Comparison of ENCODE assay signal across 8 mouse cellular contexts in the genomic region with DNA sequence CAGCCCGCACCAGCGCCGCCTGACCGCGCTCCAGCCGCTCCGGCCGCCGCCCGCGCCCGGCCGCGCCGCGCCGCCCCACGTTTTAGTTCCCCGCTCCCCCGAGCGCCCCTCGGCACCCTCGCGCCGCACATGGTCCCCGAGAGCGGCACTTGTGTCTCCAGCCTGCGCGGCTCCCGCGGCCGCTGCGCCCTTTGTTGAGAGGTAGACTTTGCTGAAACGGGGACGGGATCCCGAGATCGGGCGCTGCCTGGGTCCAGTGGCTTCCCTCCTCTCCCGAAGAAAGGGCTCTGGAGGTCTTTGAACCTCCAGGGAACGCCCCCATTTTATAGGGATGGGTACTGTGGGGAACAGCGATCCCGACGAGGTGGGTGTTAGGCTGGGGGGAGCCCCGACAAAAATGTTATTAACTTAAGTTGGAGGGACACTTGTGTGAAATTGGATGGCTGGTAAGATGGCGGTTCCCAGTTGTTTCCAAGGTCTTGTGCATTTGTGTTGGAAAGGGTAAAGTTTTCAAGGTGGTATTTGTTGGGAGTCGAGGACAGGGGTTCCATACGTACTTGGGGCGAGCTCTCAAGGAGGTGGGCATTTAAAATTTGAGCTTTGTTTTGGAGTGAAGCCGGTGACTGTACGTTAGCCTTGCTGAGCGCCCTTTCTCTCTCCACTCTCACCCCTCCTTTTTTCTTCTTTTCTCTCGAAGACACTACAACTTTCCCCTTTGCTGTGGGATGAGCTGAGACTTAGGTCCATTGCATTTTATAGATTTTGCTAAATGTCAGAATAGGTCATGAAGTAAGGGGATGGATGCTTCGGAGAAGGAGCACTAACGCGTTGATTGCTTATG. TPM values are rescaled to one million over a fixed set of nuclear protein-coding genes. Genes with fewer than 3 reads are reported as not detected.
A peak's percentile ranks its signal among the peaks of the same experiment; 100 is the strongest.
DNase-seq lines count a peak whose midpoint lies in the region; ATAC-seq and TF ChIP-seq lines count a peak whose summit lies in the region.

No protein-coding gene starts in this region.

- no peaks in the 10 kb centered on the region for H3K36me3 ChIP-seq in intestine, postnatal 0 days (ENCODE audit: control insufficient read depth, insufficient read depth)
- H3K36me3 ChIP-seq in liver, embryonic 12.5 days, result 0 out of 2 replicates have a peak, but pooled peaks cover 4% of the 10 kb centered on the region
- H3K36me3 ChIP-seq in neural tube, embryonic 14.5 days (ENCODE audit: control insufficient read depth, insufficient read depth, low read length), result peaks cover 4% of the 10 kb centered on the region; the same call in 1 of the 2 replicates

- H3K27me3 ChIP-seq in intestine, postnatal 0 days (replicated peaks; ENCODE audit: control insufficient read depth, insufficient read depth, low read length), result peaks cover 24% of the 10 kb centered on the region
- peaks cover 74% of the 10 kb centered on the region for H3K27me3 ChIP-seq in liver, embryonic 12.5 days (replicated peaks)
- H3K27me3 ChIP-seq in neural tube, embryonic 14.5 days (ENCODE audit: control insufficient read depth, insufficient read depth, low read length), result peaks cover 14% of the 10 kb centered on the region; the same call in 1 of the 2 replicates

- no peak overlapping the region for H3K27ac ChIP-seq in intestine, postnatal 0 days (ENCODE audit: low read depth, low read length)
- no peak overlapping the region for H3K27ac ChIP-seq in liver, embryonic 12.5 days
- H3K27ac ChIP-seq in neural tube, embryonic 14.5 days (ENCODE audit: low read depth, low read length), result peak overlapping the region; percentile 98; the same call in 1 of the 2 replicates

- no peaks in the 10 kb centered on the region for H3K9me3 ChIP-seq in intestine, postnatal 0 days (ENCODE audit: control insufficient read depth)
- no peaks in the 10 kb centered on the region for H3K9me3 ChIP-seq in liver, embryonic 12.5 days (replicated peaks)
- H3K9me3 ChIP-seq in neural tube, embryonic 14.5 days (ENCODE audit: control insufficient read depth, low read length), result no peaks in the 10 kb centered on the region

- ATAC-seq in intestine, postnatal 0 days, result 0 out of 2 replicates have a peak, but pooled peaks have one; percentile 2
- 0 out of 2 replicates have a peak, but pooled peaks have one; percentile 1 for ATAC-seq in liver, embryonic 12.5 days
- ATAC-seq in neural tube, embryonic 14.5 days (ENCODE audit: low read depth), result peak; percentile 4; the same call in 1 of the 2 replicates

- WGBS in intestine, postnatal 0 days, result 1% methylated on average over 55 of the region's 55 CpGs
- under 1% methylated on average over 49 of the region's 55 CpGs for WGBS in liver, embryonic 12.5 days (ENCODE audit: insufficient replicate concordance)
- WGBS in neural tube, embryonic 14.5 days, result under 1% methylated on average over 51 of the region's 55 CpGs

- peaks cover 7% of the 10 kb centered on the region for H3K4me1 ChIP-seq in intestine, postnatal 0 days (replicated peaks; ENCODE audit: control insufficient read depth, insufficient read depth, low read length)
- peaks cover 44% of the 10 kb centered on the region for H3K4me1 ChIP-seq in liver, embryonic 12.5 days
- H3K4me1 ChIP-seq in neural tube, embryonic 14.5 days (ENCODE audit: control insufficient read depth, insufficient read depth, low read length), result peaks cover 19% of the 10 kb centered on the region

- H3K4me3 ChIP-seq in intestine, postnatal 0 days (ENCODE audit: low read depth, low read length), result peak overlapping the region; percentile 79
- H3K4me3 ChIP-seq in liver, embryonic 12.5 days, result peak overlapping the region; percentile 73
- peak overlapping the region; percentile 81 for H3K4me3 ChIP-seq in neural tube, embryonic 14.5 days (ENCODE audit: low read depth, low read length)

- H3K4me2 ChIP-seq in intestine, postnatal 0 days (replicated peaks; ENCODE audit: low read depth), result peak overlapping the region; percentile 88
- H3K4me2 ChIP-seq in liver, embryonic 12.5 days, result peak overlapping the region; percentile 89
- H3K4me2 ChIP-seq in neural tube, embryonic 14.5 days (ENCODE audit: low read depth, low read length), result peak overlapping the region; percentile 59

- DNase-seq in A20 (ENCODE audit: low read depth, low spot score) (peak; percentile 68), NIH3T3 (ENCODE audit: low read depth) (peak; percentile 58)
- DNase-seq in cerebellum, postnatal 25 days, result peak; percentile 72 to 73
- peak; percentile 50 for DNase-seq in gastrocnemius, postnatal 14 days
- DNase-seq in urinary bladder, postnatal 10 days (ENCODE audit: low spot score), result peak; percentile 11

- intact Hi-C loops in gastrocnemius, postnatal 14 days (cut with DNase I; ENCODE audit: low total_unique reads), result loop anchor here (10.0 kb wide), 1 partner anchor 87 kb away; no protein-coding TSS in a partner anchor

- H3K9ac ChIP-seq in intestine, postnatal 0 days (ENCODE audit: low read depth, low read length), result peak overlapping the region; percentile 88
- peak overlapping the region; percentile 78 for H3K9ac ChIP-seq in liver, embryonic 12.5 days
- peak overlapping the region; percentile 98 for H3K9ac ChIP-seq in neural tube, embryonic 14.5 days (replicated peaks; ENCODE audit: low read depth, low read length)

- no peak for TF ChIP-seq CTCF in intestine, postnatal 0 days (IDR thresholded peaks at IDR 0.05; ENCODE audit: low read depth)

RNA-seq across cellular contexts. Expression of gene Bmi1, which starts 1.0 kb away (rescaled TPM):
- total RNA-seq in gastrocnemius, postnatal 14 days (2021), result 10 to 100 TPM; 25.9 to 28.9 TPM
- 9.9 and 10.3 TPM in 2 replicates for polyA plus RNA-seq in intestine, postnatal 0 days (2015; fragmentation: Nextera tagmentation; extraction: Ambion mirVana)
- 9.5 and 9.7 TPM in 2 replicates for polyA plus RNA-seq in liver, embryonic 12.5 days (2016; fragmentation: Nextera tagmentation; extraction: Ambion mirVana)
- 30.6 and 39.0 TPM in 2 replicates for polyA plus RNA-seq in neural tube, embryonic 14.5 days (2014; fragmentation: Nextera tagmentation; extraction: Ambion mirVana)

RNA-seq across cellular contexts. Expression of gene Commd3, which starts 5.7 kb away (rescaled TPM):
- 100 to 1,000 TPM in 1 of 2 experiments, 10 to 100 TPM in 1; 96.1 to 104 TPM for total RNA-seq in gastrocnemius, postnatal 14 days (2021)
- 205 and 218 TPM in 2 replicates for polyA plus RNA-seq in intestine, postnatal 0 days (2015; fragmentation: Nextera tagmentation; extraction: Ambion mirVana)
- polyA plus RNA-seq in liver, embryonic 12.5 days (2016; fragmentation: Nextera tagmentation; extraction: Ambion mirVana), result 102 TPM in 2 replicates
- polyA plus RNA-seq in neural tube, embryonic 14.5 days (2014; fragmentation: Nextera tagmentation; extraction: Ambion mirVana), result 203 and 222 TPM in 2 replicates

RNA-seq across cellular contexts. Expression of gene Spag6, which starts 16.0 kb away (rescaled TPM):
- total RNA-seq in gastrocnemius, postnatal 14 days (2021), result under 1 TPM in 1 of 2 experiments, not detected in 1; 0.62 TPM
- 0.08 TPM in 1 of 2 replicates, not detected in the other for polyA plus RNA-seq in intestine, postnatal 0 days (2015; fragmentation: Nextera tagmentation; extraction: Ambion mirVana)
- polyA plus RNA-seq in liver, embryonic 12.5 days (2016; fragmentation: Nextera tagmentation; extraction: Ambion mirVana), result not detected in 2 replicates
- polyA plus RNA-seq in neural tube, embryonic 14.5 days (2014; fragmentation: Nextera tagmentation; extraction: Ambion mirVana), result 0.23 TPM in 1 of 2 replicates, not detected in the other

Comparison
In these comparisons a context has a peak if more than half of its experiments do, and no peak if none do; other contexts are left out.
1. DNase-seq: peak in every context shown above with its lines; median percentile 72 in cerebellum, postnatal 25 days; 68 in A20; 58 in NIH3T3; 50 in gastrocnemius, postnatal 14 days; 11 in urinary bladder, postnatal 10 days.